Mouse (Mus musculus): Measurements from ENCODE around the gene Creb3l1.

Gene Creb3l1

DNA sequence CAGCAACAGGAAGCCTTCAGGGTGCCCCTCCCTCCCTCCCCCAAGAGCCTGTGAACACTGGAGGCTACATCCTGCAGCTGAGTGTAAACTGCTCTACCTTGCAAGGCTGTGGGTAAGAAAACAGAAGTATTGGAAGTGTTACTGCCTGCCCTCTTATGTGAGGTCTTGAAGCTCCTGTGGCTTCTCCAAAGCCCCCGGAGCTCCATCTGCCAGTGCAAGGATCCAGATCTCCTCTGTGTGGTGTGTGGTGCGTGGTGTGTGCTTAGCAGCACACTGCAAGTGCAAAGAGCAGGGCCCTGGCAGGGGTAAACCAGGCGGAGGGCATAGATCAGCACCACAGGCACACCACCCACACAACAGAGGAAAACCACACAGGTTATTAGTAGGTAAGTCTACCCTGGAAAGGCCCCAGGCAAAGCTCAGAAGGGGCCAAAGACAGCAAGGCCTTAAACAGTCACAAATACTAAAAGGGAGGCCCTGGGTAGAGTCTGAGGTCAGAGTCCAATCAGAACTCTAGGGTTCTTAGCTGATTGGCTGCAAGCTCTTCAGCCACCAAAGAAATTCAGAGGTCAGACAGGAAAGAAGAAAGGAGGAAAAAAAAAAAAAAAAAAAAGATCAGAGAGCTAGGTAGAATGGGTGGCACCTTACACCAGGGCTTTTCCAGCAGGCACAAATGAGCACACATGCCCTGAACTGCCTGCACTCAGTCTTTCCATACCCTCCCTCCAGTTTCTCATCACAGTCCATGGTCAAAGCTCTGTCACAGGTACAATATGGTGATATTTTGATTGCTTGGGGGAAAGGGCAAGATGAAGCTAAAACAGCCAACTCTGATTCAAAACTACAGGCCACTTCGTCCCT is 62.2 kb downstream of the Creb3l1 start:
- DNase-seq = peak; percentile 69

DNA sequence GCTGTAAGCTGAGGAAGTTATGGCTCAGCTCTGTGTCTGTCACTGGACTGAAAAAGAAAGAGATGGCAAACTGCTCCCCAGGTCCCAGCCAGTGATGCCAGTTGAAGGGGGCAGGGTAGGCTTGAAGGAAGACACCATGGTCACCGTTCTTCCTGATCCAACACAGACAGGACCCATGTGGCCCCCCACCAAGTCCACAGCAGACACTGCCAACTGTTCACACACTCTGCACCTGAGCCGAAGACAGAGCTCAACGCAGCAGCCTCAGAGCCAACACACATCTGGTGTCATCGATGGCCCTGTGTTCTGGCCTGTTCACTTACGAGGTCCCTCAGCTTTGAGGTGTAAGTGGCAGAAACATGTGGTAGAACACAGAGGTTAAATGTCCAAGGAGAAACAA is 63.8 kb downstream of the Creb3l1 start:
- DNase-seq = no peak

DNA sequence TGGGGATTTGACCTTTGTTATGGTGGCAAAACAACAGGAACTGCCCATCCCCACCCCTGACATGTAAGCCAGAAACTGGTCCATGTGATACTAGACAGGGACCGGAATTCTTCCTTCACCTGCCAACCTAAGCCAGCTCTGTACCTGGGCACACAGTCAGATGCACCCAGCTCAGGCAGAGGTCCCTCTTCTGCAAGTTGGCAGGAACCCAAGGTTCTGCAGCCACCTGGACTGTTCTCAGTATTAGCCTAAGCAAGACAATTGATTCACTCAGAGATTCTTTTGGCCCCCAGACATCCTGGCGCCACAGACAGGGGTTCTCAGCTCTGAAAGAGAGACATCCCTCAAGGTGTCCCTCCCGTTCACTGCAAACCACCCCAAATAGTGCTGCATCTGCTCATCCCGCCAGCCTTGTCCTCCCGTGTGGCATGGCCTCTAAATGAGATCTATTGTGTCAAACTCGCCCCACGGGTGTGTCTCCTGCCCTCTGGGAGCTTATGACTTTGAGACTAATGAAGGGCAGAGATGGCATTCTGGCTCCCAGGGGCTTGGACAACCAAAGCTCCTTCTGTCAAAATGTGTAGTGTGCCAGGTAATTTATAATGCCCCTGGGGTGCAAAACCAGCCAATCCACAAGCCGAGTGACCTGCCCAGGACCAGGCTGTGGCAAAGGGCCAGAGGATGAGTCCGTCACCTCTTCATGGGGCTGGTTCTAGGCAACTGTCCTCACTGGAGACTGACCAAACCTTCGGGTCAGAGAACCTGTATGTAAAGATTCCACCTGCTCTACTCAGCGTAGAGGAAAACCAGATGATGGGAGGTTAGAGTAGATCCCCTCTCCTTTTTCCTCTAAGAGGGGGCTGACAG is 64.5 kb downstream of the Creb3l1 start:
- no peak for DNase-seq

DNA sequence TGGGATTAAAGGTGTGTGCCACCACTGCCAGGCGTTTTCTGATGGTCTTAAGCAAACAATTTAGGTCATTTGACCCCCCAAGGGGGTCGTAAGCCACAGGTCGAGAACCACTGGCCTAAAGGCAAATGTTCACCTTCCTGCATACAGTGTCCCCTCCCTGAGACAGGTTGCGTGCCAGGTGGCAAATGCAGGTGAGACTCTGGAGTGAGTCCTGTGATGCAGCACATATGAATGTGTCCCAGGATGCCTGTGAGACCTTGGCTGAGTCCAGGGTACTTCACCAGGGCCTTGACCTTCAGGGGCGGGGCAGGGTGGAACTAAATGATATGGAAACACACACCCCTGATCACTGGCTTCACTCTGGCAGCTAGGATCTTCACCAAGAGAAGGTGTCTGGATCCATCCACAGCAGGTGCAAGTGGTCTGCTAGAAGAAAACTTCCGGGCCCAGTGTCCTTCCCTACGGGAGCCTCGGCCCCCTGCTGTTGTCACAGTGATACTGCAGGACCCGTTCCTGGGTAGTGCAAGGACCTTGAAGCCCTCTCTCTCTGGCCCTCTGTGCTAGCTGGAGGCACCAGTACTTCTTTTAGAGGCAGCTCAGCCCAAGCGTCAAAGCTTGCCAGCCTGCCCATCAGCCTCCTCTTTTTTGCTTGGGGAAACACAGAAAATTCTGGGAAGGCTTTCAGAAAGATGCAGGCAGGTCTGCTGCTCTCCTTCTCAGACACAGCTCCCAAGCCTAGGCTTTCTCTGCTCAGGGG is 65.4 kb downstream of the Creb3l1 start:
- peak; percentile 76 for DNase-seq

DNA sequence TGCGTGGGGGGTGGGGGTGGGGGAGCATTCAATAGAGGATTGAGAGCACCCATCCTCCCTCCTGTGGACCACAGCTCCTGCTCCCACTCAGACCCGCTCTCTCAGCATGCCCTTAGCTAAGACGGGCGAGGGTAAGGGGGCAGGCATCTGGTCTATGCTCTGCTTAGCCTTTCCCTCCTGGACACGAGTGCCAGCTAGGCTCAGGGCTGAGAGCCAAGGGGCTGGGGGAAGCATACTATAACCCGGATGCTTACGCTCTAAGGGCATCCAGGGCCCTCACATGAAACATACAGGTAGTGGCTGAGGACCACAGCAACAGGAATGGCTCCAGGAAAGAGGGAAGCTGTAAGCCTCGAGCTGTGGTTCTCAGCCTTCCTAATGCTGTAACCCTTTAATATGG is 66.3 kb downstream of the Creb3l1 start:
- no peak for DNase-seq

DNA sequence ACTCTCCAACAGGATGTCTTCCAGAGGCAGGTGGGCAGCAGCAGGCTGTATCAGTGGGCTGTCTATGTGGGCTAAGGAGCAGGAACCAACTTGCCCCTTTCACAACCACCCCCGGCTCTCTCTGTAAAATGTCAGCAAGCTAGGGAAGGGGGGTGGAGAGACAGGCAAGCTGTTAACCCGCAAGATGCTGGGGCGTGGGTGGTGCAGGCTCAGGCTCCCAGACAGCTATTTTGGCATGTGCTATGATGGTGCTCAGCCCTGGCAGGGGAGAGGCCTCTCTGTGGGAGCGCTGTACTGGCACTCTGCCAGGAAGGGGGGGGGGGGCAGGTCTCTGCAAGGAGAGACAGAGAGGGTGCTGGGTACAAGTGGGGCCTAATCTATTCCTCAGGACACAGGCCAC is 67.2 kb downstream of the Creb3l1 start:
- peak; percentile 79 for DNase-seq

DNA sequence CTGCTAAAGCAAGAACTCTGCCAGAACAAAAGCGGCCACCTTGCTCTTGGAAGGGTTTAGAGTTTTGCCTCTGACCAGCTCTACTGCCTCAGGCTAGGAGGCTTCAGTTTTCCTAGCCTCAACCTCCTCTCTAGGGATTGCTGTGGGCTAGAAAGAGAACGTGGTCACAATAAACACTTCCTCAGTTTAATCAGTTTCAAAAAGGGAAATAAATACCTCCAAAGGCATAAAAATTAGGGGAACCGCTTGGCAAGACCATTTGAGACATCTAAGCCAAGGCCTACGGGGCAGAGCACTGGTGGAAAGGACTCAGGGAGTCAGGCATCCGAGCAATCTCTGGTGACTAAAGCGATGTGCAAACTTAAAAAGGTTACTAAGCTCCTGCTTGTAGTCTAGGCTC is 68.4 kb downstream of the Creb3l1 start:
- no peak for DNase-seq

DNA sequence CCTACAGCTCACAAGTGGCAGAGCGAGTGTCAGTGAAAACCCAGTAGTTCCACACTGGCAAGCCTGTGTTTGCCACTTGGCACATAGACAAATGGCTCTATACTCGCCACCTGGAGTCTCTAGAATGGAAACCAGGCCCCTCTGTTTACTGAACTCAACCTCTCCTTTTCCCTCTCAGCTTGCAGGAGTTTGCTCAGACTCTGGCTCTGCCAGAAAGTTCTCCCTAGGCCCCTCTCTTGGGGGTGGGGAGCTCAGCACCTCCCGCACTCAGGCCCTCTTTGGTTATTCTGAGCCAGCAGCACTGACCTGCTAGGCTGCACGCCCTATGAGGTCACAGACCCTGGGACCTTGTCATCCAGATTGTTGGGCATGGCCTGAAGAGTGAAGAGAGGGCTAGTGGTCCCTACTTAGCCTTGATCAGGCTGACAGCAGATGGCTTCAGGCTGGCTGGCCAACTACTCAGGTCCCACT is 69.1 kb downstream of the Creb3l1 start:
- DNase-seq = no peak

DNA sequence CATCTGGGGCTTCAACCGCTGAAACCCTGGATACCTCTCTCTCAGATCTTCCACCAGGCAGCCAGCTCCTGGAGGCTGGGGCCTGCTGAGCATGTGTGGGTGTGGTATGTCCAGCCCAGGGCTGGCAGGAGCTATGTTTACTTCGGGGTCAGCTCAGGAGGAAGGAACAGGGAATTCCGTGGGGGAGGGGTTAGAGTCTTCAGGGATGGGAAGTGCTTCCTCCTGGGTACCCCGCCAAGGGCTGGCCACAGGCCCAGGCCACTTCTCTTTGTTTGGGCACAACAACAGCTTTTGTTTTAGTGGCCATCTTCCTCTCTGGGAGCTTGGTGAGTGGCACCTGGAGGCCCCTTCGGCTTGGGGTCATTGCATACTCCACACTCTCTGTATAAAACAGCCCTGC is 70.5 kb downstream of the Creb3l1 start:
- DNase-seq = no peak

DNA sequence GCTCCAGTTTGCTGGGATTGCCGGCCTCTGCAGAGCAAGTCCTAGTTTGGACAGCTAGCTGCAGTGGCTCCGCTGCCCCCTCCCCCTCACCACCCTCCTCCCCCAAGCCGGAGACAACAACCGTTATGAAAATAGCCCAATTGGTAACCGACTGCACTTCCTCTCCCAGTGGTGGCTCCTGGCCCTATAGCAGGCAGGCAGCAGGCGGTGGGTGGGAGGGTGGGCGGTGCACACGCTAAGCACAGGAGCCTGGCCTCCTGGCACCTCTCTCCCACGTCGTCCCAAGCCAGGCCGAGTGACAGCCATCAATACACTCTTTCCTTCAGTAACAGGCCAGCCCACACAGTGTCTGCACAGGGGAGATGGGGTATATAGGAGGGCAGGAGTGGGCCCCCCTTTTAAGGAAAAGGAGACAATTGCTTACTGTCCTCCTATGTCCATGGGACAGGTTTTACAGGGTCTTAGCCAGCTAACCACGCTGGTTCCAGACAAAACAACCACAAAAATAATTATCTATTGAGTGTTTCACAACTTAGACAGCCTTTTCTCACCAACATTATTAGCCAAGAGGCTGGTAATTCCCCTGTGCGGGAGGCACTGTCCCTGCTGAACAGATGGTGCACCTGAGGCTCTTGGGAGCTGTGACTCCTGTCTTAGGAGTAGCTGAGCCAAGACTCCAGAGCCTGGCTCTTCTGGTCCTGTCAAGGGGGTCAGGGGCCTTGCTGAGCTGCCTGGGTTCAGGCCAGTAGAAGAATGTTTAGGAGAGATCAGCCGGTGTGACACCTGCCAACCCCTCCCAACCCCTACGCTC is 73.8 kb downstream of the Creb3l1 start:
- peak; percentile 70 for DNase-seq

DNA sequence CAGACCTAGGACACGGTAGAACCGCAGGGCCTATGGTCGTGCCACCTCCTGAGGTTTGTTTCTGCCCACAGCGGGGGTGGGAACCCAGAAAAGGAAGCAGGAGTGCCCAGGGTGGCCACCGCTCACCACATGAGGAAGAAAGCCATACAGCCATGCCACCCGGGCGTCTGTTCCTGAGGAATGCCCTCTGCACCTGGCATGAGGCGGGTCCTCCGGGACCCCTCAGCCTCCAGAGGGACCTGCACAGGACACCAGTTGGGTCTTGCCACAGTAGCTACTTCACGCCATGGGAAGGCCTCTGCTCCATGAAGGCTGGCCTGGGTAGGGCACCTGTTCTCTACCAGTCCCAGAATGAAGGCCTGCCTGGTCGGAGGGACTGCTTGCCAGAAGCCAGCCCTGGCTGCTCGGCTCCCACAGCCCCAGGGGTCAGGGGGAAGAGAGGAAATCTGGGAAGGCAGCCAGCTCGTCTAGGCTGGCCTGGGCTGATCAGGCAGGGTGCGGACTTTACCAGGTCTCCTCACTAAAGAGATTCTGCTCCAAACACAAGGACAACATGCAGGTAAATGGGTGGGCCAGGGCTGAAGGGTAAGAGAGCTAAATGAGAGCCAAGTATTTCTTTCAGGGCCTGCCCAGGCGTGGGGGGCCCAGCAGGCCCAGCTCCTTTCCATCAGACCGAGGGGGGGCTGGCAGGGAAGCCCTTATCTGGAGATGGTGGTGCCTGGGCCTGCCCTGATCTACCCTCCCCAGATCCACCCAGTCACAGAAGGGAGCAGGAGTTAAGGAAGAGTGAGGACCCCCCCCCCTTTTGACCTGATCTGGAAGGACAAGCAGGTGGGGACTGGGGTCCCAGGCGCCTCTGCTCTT is 74.7 kb downstream of the Creb3l1 start:
- DNase-seq = peak; percentile 64

DNA sequence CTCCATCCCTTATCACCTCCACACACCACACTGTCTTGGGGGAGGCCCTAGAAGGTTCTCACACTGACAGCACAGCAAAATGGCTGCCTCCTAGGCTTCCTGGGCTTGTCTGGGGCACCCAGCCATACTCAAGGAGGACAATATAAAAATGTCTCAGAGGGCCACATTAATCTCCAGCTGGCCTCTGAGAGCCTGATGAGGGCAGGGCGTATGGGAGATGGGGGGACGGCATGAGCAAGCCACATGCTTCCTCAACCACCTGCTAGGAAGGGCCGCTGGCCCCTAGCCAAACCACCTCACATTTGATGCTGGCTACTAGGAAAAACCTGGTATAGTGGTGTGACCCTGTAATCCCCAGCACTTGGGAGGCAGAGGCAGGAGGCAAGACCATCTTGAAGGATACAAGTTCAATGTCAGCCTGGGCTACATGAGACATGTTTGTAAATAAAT is 75.5 kb downstream of the Creb3l1 start:
- DNase-seq = no peak

DNA sequence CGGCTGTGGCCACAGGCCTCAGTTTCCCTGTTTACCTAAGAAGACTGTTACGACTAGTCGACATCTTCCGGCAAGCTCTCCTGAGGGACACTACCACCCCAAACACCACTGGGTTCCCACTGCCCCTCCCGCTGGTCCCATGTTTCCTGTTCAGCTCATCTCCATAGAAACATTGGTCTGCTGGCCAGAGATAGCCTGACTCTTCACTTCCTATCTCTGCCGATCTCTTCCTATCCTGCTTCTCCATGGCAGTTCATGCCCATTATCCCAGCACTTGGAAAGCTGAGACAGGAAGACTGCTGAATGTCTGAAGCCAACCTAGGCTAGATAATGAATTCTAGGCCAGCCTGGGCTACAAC is 76.2 kb downstream of the Creb3l1 start:
- no peak for DNase-seq

DNA sequence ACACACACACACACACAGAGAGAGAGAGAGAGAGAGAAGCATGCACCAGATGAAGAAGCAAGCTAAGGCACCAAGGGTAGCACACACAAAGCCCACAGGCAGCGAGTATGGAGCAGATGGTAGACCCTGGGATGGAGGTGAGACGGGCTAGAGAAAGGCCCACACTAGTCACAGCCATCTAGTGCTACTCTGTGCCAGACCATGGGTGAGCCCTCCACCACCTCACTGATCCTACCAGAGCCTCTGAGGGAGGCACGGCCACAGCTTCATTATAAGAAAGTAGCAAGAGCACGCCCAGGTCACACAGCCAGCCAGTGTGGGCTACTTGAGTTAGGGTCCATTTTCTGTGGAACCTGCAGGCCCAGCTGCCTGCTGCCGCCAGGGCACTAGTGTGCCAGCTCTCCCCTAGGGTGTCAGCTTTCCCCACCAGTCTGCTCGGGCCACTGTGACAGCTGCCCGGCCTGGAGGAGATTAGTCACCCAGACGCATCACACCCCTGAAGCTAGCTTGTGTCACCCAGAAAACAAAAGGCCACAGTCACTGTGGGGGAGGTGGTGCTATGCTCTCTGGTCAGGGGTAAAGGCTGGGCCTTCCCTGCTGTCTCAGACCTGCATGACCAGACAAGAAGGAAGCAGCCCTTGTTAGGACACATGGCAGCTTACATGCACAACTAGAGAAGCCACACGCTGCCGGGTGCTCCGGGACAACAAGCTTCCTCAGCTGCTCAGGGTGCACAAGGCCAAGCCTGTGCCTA is 76.7 kb downstream of the Creb3l1 start:
- DNase-seq = no peak

DNA sequence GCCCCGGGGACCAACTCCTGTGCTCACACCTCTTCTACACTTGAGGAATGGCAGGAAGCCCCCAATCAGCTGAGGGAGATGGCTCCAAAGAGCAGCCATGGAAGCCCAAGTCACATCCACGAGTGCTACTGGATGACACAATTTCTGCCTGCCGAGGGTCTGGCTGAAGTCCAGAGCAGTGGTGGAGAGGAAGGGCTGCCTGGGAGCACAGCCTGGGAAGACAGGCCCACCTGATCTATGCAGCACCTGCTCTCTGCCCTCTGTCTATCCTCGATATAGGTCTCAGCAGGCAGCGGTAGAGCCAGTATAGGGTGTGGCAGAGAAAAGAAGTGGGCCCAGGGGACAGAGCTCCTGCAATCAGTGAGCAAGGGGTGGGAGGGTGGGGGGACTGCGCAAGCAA is 77.5 kb downstream of the Creb3l1 start:
- no peak for DNase-seq

DNA sequence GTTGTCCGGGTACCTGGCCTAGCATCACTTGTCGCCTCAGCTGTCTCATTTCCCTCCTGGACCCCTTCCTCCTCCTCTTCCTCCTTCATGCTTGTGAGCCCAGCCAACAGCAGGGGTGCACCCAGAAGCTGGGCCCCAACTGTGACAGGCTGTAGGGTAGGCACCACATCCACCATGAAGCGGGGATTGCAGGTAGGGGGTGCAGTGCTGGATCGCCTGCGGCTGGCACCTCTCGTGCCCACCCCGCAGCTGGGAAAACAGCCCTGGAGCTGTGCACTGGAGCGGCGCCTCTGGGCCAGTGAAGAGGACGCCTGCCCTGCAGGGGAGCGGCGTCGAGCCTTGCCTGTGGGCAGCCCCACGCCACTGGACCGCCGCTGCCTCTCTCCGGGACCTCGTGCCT is 78.8 kb downstream of the Creb3l1 start, which contains the start of gene Gm9821:
Gene Gm9821, plus strand, starts transcription at position 221 of the 400 bp plus-strand sequence.
- no peak for DNase-seq

DNA sequence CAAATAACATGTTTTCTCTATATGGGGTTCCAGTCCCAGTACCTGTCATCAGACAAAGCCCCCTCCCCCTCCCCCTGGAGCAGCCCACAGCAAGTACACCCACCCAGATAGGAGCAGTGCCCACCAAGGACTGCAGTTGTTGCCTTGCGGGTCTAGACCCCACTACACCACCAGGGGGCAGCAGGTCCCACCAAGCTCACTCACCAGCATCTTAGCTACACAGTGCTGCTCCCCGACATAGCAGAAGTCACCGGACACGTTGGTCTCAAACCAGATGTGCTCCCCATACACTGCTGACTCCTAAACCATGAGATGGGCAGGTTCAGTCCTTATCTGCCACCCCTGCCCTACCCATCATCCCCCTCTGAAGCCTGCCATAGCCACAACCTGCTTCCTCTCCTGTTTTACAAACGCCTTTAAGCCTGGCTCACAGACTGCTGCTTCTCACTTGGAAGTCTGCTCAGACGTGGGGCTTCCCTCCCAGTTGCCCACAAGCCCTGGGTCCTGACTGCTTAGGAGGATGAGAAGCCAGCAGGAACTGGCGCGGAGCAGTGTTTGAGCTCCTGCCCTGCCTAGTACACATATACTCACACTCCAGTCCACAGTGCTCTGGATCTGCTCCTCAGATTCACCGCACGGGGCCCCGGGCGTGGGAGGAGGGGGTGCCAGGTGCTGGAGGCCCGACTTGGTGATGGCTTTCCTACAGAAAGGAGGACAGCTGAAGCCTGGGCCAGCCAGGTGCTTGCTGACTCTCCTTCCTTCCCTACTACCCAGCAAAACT is 79.9 kb downstream of the Creb3l1 start:
- DNase-seq = peak; percentile 90

DNA sequence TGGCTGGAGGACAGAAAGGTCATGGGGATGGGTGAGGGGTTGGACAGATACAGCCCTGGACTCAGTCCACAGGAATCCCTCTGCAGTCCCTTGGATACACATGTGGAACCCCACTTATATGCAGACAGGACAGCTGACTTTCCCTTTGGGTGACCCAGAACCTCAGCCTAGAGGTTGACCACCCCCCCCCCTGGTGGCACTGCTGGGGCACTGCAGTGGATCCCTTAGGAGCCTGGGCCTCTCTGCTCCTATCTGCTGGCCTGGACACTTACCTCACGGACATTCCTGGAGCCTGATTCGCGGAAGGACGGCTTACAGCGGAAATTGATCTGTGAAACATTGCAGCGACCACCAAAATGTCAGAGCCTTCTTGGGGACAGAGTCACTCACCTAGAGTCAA is 81.9 kb downstream of the Creb3l1 start:
- DNase-seq = no peak

DNA sequence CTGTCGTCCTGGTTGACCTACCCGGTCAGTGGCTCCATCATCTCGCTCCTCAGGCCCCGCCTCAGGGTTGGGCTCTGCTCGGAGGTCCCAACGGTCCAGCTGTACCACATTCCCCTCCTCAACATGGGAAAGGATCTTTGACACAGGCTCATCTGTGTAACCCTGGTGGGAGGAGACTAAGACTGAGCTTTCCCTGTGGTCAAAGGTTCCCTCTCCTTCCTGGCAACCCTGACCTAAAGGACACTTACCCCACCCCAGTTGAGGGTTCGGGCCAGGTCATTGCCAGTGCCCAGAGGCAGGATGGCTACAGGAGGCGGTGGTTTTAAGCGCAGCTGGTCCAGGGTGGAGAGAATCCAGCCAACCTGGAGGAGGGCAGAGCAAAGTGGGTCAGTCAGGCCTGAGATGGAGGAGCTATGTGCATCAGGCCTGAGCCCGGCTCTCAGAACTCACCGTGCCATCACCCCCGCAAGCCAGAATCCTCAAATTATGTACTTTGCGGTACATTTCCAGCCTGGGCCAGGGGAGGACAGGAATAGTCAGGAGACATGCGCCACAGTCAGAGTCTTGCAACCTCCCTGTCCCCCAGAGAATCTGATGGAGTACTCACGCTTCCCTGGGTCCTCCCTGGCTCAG is 84.9 kb downstream of the Creb3l1 start:
- DNase-seq = no peak
